Mouse (Mus musculus) thymus, postnatal 25 days (tissue): ENCODE results near the gene Cux1.

Experiments
- DNase-seq: peaks from one replicate; pipeline ENCODE4 v3.0.0; 2022

Cux1 gene

GRCm38 (mm10) chr5:136469301-136469700 is 98.0 kb downstream of the Cux1 start:
- DNase-seq, result no peak

DNA sequence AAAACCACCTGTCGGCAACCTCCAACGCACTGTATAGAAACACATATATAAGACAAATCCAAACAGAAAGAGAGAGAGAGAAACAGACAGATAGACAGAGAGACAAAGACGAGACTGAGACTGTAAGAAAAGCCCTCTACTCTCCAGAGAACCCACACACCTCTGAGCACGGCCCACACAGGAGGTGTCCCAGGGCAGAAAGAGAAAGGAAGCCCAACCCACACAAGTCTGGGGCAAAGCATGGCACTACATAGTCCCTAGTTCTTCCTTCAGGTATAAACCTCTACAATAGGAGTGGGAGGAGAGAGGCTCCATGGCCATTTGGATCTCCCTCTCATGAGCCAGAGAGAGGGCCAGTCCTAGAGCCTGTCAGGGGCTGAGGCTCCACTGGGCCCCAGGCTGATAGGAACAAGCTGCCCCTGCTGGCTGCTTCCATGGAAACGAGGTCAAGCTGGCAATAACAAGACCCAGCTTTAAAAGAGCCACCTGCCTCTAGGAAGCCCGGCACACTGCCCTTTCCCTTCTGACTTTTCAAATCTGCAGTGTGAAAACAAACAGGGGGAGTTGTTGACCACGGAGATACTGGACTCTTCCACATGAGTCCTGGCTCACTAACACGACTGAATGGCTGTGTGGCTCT is 99.8 kb downstream of the Cux1 start:
- no peak for DNase-seq

GRCm38 (mm10) chr5:136465770-136466406 is 101.4 kb downstream of the Cux1 start:
- peak; percentile 53 for DNase-seq

- DNase-seq, result no peak
Observed at GRCm38 (mm10) chr5:136465366-136465765, 101.9 kb downstream of the Cux1 start.

GRCm38 (mm10) chr5:136464849-136465248 is 102.4 kb downstream of the Cux1 start:
- DNase-seq, result no peak

DNA sequence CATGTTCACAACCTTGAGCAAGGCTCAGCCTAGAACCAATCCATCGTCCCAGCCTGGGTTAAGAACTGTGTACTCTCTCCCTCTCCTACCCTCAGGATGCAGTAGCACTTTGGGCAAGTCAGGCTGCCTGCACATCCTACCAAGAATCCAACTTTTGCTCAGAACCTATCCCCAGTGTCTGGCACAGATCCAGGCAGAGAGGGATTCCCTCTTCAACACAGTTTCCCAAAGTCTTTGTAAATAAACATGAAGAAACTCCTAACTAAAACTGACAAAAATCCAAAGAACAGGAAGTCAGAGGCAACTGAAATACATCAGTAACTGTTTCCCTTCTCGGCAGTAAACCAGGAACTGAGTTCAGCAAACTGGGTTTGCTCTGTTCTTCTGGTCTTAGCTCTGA is 103.2 kb downstream of the Cux1 start:
- DNase-seq, result no peak

- DNase-seq, result no peak
Observed at GRCm38 (mm10) chr5:136462613-136463012, 104.7 kb downstream of the Cux1 start.

DNA sequence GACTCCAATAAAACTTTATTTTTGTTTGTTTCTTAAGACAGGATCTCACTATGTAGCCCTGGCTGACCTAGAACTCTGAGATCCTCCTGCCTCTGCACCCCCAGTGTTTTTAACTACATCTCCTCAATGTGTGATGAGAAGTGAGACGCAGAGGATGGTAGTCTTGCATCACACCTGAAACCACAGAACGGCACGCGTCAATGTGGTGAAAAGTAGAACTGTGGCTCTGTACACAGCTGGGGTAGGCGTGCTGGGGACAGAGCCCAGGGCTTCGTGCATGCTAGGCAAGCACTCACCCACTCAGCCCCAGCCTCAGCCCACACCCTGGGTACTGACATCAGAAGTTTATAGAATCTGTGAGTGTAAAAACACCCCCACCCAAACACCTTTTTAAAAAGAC is 107.4 kb downstream of the Cux1 start:
- peak; percentile 66 for DNase-seq

DNA sequence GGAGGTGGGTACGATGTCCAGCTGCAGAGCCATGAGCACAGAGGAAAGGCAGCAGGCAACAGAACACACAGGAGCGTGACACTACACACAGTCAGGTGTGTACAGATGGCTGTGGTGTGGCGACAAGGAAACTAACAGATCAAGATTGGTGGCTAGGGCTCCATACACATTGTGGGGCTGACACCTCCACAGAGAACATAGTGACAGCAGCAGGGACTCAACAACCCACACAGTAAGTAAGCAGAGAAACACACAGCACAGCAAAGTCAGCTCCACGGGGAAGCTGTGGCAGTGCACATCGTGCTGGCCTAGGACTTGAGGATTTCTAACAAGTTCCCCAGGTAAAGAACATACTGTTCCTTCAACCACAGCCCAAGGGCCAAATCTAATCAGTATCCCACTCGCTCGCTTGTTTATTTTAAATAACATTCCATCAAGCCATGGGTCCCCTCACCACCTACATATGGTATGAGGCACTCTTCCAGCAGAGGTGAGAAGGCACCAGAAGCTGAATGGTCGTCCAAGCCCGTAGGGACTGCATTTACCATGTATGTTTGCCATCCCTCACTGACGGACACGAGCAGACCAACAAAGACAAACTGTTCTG is 108.3 kb downstream of the Cux1 start:
- no peak for DNase-seq

- DNase-seq, result no peak
Observed at GRCm38 (mm10) chr5:136458102-136458863, 109.0 kb downstream of the Cux1 start.

GRCm38 (mm10) chr5:136456395-136456794 is 110.9 kb downstream of the Cux1 start:
- DNase-seq, result no peak

DNA sequence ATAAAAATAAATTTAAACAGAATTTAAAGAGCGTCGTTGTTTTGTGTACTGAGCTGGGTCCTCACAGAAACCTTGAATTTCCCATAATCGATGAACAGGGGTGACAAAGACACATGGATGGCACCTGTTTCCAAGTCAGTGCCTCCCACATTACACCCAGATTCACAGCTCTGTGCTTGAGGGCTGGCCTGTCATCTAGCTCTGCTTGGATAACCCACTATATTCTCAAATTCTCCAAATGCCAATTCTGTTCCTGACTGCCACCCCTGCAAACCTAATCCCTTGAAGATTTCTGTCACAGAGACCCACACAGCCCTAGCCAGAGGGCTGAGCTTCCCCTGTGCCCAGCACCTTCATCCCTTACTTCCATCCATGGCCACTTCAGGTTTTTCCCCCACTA is 114.6 kb downstream of the Cux1 start:
- no peak for DNase-seq

- peak; percentile 76 for DNase-seq
Observed at GRCm38 (mm10) chr5:136449801-136450200, 117.5 kb downstream of the Cux1 start.

DNA sequence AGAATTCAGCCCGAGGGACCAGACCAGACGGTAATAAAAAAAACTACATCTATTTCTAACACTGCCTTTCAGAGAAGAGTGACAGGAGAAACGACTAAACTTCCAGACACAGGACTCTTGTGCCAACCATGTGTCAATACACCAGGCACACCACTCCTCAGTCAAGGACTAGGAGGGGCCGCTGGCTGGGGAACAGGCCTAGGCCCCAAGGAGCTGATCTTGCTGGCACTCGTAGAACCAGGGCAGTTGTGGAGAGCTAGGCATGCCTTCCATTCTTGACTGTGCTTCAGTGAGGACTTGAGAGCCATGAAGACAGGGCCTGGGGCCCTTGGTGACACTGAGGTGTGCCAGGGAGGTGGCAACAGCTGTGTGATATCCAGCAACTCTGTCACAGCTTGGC is 121.3 kb downstream of the Cux1 start:
- DNase-seq, result no peak

GRCm38 (mm10) chr5:136442238-136443187 is 124.8 kb downstream of the Cux1 start:
- peak; percentile 65 for DNase-seq

GRCm38 (mm10) chr5:136429647-136430046 is 137.6 kb downstream of the Cux1 start:
- no peak for DNase-seq

GRCm38 (mm10) chr5:136428498-136429060 is 138.7 kb downstream of the Cux1 start:
- no peak for DNase-seq

- DNase-seq, result no peak
Observed at GRCm38 (mm10) chr5:136427772-136428497, 139.4 kb downstream of the Cux1 start.

DNA sequence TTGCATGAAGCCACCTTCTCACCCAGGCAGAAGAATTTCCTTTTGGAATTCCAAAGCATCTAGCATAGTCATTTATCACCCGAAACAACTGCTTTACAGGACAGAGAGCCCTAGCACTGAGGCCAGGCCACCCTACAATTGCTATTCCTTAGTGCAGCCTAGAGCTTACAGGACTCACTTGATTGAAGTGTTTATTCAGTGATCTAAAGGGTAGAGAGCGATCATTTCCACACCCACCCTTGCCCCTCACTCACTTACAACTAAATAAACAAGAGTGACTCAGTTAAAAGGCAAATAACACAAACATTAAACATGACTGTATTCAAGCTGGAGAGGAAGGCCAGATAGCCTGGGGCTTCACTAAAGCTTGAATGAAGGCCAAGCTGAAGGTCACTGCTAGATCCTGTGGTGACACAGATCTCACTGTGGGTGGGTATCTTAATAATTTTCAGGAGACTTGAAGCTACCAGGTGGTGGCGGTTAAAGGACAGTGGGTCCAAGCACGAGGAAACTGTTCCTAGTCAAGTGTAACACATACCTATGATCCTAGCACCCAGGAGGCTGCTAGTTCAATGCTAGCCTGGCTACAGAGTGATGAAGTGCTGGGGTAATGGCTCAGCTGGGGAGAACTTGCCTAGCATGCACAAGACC is 140.0 kb downstream of the Cux1 start:
- no peak for DNase-seq

DNA sequence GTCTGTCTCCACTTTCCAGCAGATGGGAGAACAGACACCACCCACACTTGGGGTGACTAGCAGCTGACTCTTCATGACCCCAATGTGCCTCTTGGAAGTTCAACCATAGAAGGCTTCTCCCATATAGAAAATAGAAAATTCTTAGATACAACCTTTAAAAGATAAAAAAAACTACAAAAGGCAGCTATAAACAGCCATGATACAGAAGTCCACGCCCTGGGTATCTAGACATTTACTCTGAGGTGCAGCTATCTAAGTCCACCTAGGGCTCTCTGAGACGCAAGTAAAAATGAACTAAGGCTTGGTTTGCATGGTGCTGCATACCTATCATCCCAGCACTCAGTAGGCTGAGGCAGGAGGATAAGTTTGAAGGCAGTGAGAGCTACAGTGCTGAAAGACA is 144.3 kb downstream of the Cux1 start:
- DNase-seq, result no peak

DNA sequence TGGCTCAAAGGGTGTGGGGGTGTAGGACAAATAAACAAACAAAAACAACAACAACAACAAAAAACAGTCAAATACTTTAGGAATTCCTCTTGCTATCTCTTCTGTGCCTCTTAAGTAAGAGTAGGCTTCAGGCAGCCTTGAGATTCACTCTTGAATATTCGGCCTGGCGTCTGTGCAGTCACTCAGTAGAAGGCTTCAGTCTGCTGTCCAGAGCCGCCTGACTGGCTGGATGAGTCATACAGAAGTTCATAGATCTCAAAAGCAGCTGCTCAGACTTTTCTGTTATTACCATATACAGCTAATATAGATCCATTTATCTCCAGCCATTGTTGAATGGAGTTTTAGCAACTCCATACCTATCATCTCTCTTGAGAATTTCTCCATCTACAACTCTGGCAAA is 145.4 kb downstream of the Cux1 start:
- DNase-seq, result no peak
